Mouse (Mus musculus) intestine, embryonic 14.5 days (tissue): ENCODE measurements around the gene Six3. TPM values are rescaled to one million over a fixed set of nuclear protein-coding genes. Genes with fewer than 3 reads are reported as not detected.

ENCODE experiments used
- ATAC-seq: fragments of 200-750 bp; cut with Nextera tagmentation; replicated peaks from 2 replicates; pipeline ENCODE4 v1.8.0; 2017; ENCODE audit warnings: low read depth, moderate number of reproducible peaks, moderate TSS enrichment, moderate library complexity; ENCODE audit not compliant: low FRiP score, low TSS enrichment
- DNase-seq: peaks from one replicate; pipeline ENCODE4 v3.0.0-alpha.2; 2018; ENCODE audit warnings: low spot score
- H3K27ac ChIP-seq: fragments of 300-500 bp; sonication (generic); 2 replicates; pipeline ENCODE4 v1.5.1; 2014; ENCODE audit warnings: low read depth, mild to moderate bottlenecking, control low read depth
- H3K27me3 ChIP-seq: fragments of 300-500 bp; sonication (generic); replicated peaks from 2 replicates; pipeline ENCODE4 v1.6.1; 2014; ENCODE audit warnings: low read length, control low read depth; ENCODE audit not compliant: control insufficient read depth, insufficient read depth
- H3K36me3 ChIP-seq: fragments of 300-500 bp; sonication (generic); 2 replicates; pipeline ENCODE4 v1.6.1; 2014; ENCODE audit warnings: low read length, control low read depth; ENCODE audit not compliant: control insufficient read depth, insufficient read depth
- H3K4me1 ChIP-seq: fragments of 300-500 bp; sonication (generic); replicated peaks from 2 replicates; pipeline ENCODE4 v1.6.1; 2014; ENCODE audit warnings: low read length, control low read depth, mixed read lengths; ENCODE audit not compliant: control insufficient read depth, insufficient read depth
- H3K4me2 ChIP-seq: fragments of 300-500 bp; sonication (generic); 2 replicates; pipeline ENCODE4 v1.6.1; 2014; ENCODE audit warnings: low read length
- H3K4me3 ChIP-seq: fragments of 300-500 bp; sonication (generic); 2 replicates; pipeline ENCODE4 v1.5.1; 2014; ENCODE audit warnings: low read depth, low read length, control low read depth, mixed read lengths
- H3K9ac ChIP-seq: fragments of 300-500 bp; sonication (generic); 2 replicates; pipeline ENCODE4 v1.6.1; 2014; ENCODE audit warnings: mild to moderate bottlenecking, low read length
- H3K9me3 ChIP-seq: fragments of 300-500 bp; sonication (generic); 2 replicates; pipeline ENCODE4 v1.6.1; 2016; ENCODE audit warnings: low read length, control low read depth; ENCODE audit not compliant: control insufficient read depth
- WGBS: fragments of 180-500 bp; shearing (Covaris S2); extraction: QIAGEN DNeasy Blood & Tissue Kit; methylation state at CpG from one replicate; pipeline ENCODE4 v1.1.7; 2014; 5-methylcytosine and 5-hydroxymethylcytosine counted together
- polyA plus RNA-seq: library from polyadenylated mRNA; unstranded; fragments of >200 nt; fragmentation: Nextera tagmentation; extraction: Ambion mirVana; gene quantifications from 2 replicates; pipeline ENCODE4 v1.2.1, GENCODE M21; 2014

Six3 gene
- polyA plus RNA-seq, 1 experiment from 2014 or later = not detected

- no peaks in the 10 kb centered on the region for H3K9me3 ChIP-seq
- no peak overlapping the region for H3K4me3 ChIP-seq
Observed at GRCm38 (mm10) chr17:85660016-85660415, 46.6 kb downstream of the Six3 start.

GRCm38 (mm10) chr17:85661521-85661920, 48.1 kb downstream of the Six3 start:
- no peak overlapping the region for H3K27ac ChIP-seq
- no peaks in the 10 kb centered on the region for H3K4me1 ChIP-seq
- ATAC-seq (no peak), DNase-seq (no peak)
- H3K36me3 ChIP-seq = no peaks in the 10 kb centered on the region
- no peaks in the 10 kb centered on the region for H3K9me3 ChIP-seq
- no peak overlapping the region for H3K4me3 ChIP-seq
- H3K4me2 ChIP-seq = no peak overlapping the region
- H3K9ac ChIP-seq = no peak overlapping the region
- WGBS = 48% methylated on average over 5 of the region's 5 CpGs
- peaks cover 24% of the 10 kb centered on the region for H3K27me3 ChIP-seq

More at GRCm38 (mm10) chr17:85660016-85660415, 46.6 kb downstream of the Six3 start:
- DNase-seq = no peak
- no peak overlapping the region for H3K4me2 ChIP-seq
- no peaks in the 10 kb centered on the region for H3K4me1 ChIP-seq
- H3K27me3 ChIP-seq = peaks cover 20% of the 10 kb centered on the region
- H3K9ac ChIP-seq = no peak overlapping the region
- WGBS = 91% methylated on average over 1 of the region's 1 CpGs
- no peak for ATAC-seq
- H3K27ac ChIP-seq = no peak overlapping the region
- H3K36me3 ChIP-seq = no peaks in the 10 kb centered on the region

- DNase-seq (no peak), ATAC-seq (no peak)
- Histone ChIP-seq H3K4me3 (no peak overlapping the region), H3K9ac (no peak overlapping the region), H3K4me2 (peak overlapping the region; percentile 45), H3K27me3 (peaks cover 24% of the 10 kb centered on the region), H3K27ac (no peak overlapping the region), H3K9me3 (no peaks in the 10 kb centered on the region), H3K36me3 (no peaks in the 10 kb centered on the region), H3K4me1 (no peaks in the 10 kb centered on the region)
- 44% methylated on average over 2 of the region's 2 CpGs for WGBS
Observed at GRCm38 (mm10) chr17:85664202-85664601, 50.8 kb downstream of the Six3 start.

- peak overlapping the region; percentile 11 for H3K4me3 ChIP-seq
- ATAC-seq = peak; percentile 77
- peak; percentile 80 for DNase-seq
- H3K27ac ChIP-seq = no peak overlapping the region
- no peaks in the 10 kb centered on the region for H3K36me3 ChIP-seq
- H3K4me1 ChIP-seq = no peaks in the 10 kb centered on the region
- no peak overlapping the region for H3K9ac ChIP-seq
- H3K9me3 ChIP-seq = no peaks in the 10 kb centered on the region
- H3K4me2 ChIP-seq = peak overlapping the region; percentile 45
- 2% methylated on average over 20 of the region's 20 CpGs for WGBS
- peaks cover 24% of the 10 kb centered on the region for H3K27me3 ChIP-seq
Observed at GRCm38 (mm10) chr17:85664618-85665320, 51.4 kb downstream of the Six3 start.

Other genes starting within 250 kb of the Six3 start
- gene Six2, start 74.7 kb downstream of the Six3 start, polyA plus RNA-seq = 0.22 and 0.30 TPM in 2 replicates